Mouse (Mus musculus): ENCODE measurements around the gene Myh13.

Gene Myh13

DNA sequence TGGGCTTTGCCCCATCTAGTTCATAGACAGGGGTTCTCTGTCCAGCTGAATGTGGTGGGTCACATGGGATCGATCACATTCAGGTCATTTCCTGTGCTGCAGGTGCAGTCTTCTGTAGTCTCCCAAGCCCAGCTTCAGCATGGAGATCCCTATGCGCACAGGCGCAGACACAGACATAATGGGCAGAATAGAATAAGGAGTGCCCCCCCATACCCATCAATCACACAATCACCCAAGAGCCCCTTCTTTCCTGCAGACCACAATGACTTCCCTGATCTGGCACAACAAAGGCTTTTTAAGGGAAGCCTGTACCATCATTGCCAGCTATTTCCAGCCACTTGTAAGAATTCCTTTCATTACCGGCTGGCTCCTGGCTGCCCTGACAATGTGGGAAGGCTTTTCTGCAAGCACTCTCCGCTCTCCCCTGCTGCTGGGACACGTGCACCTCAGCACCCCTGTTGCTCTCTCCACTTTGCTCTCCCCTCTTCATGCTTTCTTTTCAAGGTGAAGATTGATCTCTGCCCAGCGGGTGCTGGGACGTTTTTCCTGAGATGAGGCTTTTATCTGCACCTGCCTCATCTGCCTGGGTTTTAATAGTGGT lies 65.5 kb downstream of the Myh13 start:
- DNase-seq (ENCODE audit: extremely low spot score) = peak; percentile 9

DNA sequence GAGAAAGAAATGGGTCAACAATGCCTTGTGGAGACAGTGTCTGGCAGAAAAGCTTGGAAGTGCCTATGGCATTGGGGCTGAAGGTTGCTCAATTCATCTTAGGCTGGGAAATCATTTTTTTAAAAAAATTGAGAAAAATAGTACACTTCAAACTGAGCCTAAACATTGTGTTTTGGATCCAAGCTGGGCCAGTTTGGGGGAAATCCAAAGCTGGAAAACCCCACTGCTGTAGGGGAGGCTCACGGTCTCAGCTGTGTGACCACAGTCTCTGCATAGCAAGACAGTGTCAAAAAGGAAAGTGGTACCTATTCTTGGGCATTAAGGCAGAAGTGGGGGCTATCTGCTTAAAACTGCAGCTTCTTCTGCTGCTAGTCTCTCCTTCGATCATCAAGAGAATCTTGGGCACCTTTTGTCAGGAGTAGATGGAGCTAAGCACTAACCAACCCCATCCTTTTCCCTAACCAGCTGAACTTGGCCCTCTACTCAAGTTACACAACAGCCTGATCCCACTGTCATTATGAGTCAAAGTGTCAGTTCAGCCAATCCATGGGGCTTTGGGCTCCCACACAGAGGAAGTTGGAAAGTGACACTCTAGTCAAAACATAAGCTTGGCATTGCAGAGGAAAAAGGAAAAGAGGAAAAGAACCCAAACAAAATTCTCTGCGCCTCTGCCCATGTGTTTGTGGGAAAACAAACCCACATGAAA lies 69.4 kb downstream of the Myh13 start:
- DNase-seq (ENCODE audit: extremely low spot score) = no peak

DNA sequence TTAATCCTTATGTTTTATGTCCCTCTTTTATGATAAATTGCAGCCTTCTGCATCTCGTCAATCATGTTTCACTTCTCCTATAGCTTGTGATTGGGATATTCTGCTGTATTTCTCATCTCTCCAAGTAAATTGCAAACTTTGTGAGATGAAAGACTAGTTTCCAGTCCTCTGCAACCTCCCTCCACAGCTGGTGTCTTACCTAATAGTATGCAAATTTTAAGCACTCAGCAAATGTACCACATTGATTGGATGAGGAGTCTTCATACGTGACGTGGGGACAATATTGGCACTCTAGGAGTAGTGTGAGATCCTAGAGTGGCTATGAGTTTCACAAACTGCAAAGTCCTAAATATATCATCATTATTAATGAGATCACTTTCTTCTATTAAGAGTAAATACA lies 70.9 kb downstream of the Myh13 start:
- DNase-seq (ENCODE audit: extremely low spot score) = no peak

DNA sequence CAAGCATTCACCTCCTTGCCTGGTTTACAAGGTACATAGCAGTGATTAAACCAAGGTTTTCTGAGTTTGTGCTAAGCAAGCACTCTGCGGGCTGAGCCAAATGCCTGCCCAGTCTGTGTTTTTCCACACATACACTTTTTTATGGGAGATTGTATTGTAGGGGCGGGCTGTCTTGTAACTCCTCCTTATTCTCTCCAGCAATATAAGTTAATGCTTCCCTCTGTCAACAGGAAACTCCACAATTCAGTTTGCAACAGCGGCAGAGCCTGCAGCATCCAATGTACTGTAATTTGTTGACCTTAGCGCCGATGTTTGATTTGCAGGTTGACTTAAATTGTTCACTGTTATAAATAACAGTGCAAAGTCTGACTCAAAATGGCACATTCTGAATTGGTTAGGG lies 79.5 kb downstream of the Myh13 start:
- no peak for DNase-seq (ENCODE audit: extremely low spot score)

DNA sequence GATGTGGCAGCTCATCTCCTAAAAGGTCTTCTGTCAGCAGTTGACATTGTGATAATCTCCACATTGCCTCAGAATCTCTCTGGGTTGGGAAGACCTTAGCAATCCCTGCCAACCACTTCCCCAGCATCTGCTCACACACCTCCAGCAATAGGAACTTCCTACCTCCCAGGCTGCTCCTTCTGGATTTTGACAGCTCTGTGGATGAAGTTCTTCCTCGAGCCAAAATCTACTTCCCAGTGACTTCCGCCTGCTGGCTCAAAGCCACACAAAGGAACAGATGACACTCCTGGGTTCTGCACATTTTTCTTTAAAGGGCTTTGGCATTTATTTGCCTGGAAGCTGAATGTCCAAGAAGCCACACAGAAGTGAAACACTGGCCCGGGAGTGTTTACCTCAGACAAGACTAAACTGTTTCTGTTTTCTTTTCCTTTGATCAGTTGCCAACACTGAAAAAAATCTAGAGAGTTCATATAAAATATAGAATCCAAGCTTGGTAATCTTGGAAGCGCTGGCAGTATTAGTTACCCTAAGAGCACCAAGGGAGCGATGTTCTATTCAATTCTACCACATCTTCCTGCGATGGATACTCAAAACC lies 93.0 kb downstream of the Myh13 start:
- no peak for DNase-seq (ENCODE audit: extremely low spot score)

Data from embryo, embryonic 9.5 days (tissue).